Mouse (Mus musculus): ENCODE measurements around the gene Dnmt1.

Dnmt1 gene
- long read RNA-seq, experiment 1, partial matches to known transcripts, result 8 of 10 reads
- long read RNA-seq, experiment 1, other reads (novel, unspliced or antisense), result 2 of 10 reads
- long read RNA-seq, experiment 2, partial matches to known transcripts, result 4 of 9 reads
- long read RNA-seq, experiment 2, other reads (novel, unspliced or antisense), result 5 of 9 reads

- intact Hi-C loops (cut with DNase I), result no loop called here
Observed at GRCm38 (mm10) chr9:20959430-20959938, at the start of gene Dnmt1. TSS of gene Dnmt1 (minus strand) at chr9:20959888.

DNA sequence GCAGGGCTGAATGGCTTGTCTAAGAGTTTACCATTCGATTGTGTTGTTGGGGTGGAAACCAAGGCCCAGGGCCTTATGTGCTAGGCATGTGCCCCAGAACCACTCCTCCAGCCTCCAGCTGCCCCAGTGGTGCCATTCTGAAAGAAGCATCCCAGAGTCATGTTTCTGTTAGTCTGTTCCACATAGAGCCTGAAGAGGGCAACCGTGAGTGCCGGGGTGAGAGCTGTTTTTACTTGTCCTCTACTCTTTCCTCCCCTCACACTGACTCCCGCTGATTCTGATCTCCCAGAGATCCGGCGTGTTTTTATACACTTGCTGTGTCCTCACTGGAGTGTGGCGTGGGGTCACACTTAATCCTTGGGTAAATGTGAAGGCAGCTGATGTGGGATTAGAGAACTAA is 48.3 kb upstream of the Dnmt1 start:
- intact Hi-C loops (cut with DNase I), result no loop called here

DNA sequence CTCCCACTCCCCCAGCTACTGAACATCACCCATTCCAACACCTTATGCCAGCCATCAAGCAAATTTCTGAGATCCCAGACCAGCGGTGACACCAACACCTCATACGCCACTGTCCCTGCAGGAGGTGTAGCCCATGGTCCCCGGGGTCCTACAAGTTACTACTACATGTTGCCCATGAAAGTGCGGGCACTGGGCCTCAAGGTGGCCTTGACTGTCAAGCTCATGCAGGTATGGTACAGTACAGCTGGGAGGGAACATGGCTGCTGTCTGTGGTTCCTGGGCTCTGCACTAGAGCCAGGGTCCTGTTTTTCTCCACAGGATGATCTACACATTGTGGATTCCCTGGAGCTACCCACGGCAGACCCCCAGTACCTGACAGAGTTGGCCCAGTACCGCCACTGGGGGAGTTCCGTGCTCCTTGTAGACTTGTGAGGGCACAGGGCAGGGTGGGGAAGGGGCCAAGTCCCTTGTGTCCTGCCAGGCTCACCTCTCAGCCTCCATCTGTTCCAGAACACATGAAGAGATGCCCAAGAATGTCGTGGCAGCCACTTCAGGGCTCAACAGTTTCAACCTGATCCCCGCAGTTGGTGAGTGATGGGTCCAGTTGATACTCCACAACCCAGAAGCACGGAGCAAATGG is 47.7 kb upstream of the Dnmt1 start:
- intact Hi-C loops (cut with DNase I), result no loop called here

GRCm38 (mm10) chr9:21002627-21003551 is 43.2 kb upstream of the Dnmt1 start, which contains the start of gene Mrpl4:
TSS of gene Mrpl4 (plus strand) at chr9:21002738.
- intact Hi-C loops (cut with DNase I), result no loop called here

- intact Hi-C loops (cut with DNase I), result no loop called here
Observed at GRCm38 (mm10) chr9:21002270-21002626, 42.6 kb upstream of the Dnmt1 start.

GRCm38 (mm10) chr9:21001651-21002200 is 42.0 kb upstream of the Dnmt1 start:
- intact Hi-C loops (cut with DNase I), result no loop called here

DNA sequence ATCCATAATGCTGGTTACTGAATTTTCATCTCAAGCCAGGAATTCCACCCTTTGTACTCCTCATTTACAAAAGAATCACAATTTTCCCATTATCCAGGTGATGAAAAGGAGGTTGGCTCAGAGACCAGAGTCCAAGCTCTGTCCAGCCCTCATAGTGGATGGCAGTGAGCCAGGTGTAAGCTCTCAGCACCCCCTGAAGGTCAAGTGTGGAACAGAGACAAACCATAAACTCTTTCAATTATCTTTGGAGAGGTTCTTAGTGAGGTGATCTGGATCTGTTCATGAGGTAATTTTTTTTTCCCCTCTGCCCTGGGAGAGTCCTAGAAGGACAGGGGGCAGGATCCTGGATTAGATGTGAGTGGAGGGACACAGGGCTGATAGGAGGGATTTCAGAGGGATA is 41.1 kb upstream of the Dnmt1 start:
- intact Hi-C loops (cut with DNase I), result no loop called here

GRCm38 (mm10) chr9:20998337-20998736 is 38.6 kb upstream of the Dnmt1 start:
- intact Hi-C loops (cut with DNase I), result loop anchor here (5.0 kb wide), 2 partner anchors 81 to 96 kb away; no protein-coding TSS in a partner anchor

DNA sequence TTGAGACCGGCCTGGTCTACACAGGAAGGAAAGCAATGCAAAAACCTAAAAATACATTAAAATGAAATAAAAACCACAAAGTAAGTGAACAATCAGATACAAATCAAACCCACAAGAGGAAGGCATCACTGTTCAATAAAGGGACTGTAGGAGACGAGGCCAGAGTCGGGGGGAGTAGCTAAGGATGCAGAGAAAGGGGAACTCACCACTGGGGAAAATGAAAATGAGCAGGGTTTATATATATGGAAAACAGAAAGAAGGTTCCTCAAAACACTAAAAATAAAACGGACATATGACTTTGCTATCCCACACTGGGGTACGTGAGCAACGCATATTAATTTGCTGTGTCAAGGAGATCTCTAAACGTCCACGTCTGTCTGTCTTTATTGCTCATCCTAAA is 37.4 kb upstream of the Dnmt1 start:
- intact Hi-C loops (cut with DNase I), result loop anchor here (5.0 kb wide), 2 partner anchors 80 to 95 kb away; no protein-coding TSS in a partner anchor

- intact Hi-C loops (cut with DNase I), result loop anchor here (5.0 kb wide), 2 partner anchors 78 to 93 kb away; no protein-coding TSS in a partner anchor
Observed at GRCm38 (mm10) chr9:20995069-20995468, 35.4 kb upstream of the Dnmt1 start.

- intact Hi-C loops (cut with DNase I), result no loop called here
Observed at GRCm38 (mm10) chr9:20993165-20993898, 33.6 kb upstream of the Dnmt1 start.

GRCm38 (mm10) chr9:20991587-20991986 is 31.9 kb upstream of the Dnmt1 start:
- intact Hi-C loops (cut with DNase I), result no loop called here

DNA sequence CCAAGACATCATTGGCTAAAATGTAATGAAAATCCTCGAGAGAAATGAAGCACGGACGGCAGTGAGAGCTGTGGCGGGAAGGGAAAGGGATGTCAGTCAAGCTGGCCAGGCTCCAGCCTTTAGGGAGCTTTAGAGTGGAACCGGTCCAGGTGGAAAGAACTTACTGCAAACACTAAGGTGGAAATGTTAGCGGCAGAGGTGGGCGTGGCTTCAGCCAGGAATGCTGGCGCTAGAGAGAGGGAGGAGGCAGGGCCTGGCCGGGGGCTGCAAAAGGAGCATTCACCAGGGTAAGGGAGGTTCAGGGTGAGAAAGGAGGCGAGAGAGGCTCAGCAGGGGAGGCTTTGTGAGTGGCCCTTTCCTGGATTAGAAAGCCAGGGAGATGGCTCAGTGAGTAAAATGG is 31.2 kb upstream of the Dnmt1 start:
- intact Hi-C loops (cut with DNase I), result no loop called here

- intact Hi-C loops (cut with DNase I), result no loop called here
Observed at GRCm38 (mm10) chr9:20987953-20988352, 28.3 kb upstream of the Dnmt1 start.

- intact Hi-C loops (cut with DNase I), result no loop called here
Observed at GRCm38 (mm10) chr9:20986952-20987686, 27.4 kb upstream of the Dnmt1 start.

GRCm38 (mm10) chr9:20983169-20983568 is 23.5 kb upstream of the Dnmt1 start:
- intact Hi-C loops (cut with DNase I), result no loop called here

DNA sequence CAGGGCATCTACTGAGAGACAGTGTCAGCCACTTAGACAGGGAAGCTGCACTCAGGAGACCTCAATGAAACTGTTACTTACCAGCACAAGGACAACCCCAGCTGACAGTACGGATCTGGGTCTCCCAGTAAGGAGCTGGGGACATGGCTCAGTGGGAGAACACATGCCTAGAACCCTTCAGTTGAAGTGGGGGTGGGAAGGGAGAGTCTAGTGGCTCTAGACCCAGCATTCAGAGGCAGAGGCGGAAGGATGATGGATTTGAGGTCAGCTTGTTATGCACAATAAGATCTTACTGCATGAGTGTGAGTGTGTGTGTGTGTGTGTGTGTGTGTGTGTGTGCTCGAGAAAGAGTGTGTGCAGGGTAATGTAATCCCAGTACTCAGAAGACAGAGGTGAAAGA is 22.5 kb upstream of the Dnmt1 start:
- intact Hi-C loops (cut with DNase I), result no loop called here

- intact Hi-C loops (cut with DNase I), result loop anchor here (5.0 kb wide), 1 partner anchor 37 kb away; no protein-coding TSS in a partner anchor
Observed at GRCm38 (mm10) chr9:20979769-20980168, 20.1 kb upstream of the Dnmt1 start.

GRCm38 (mm10) chr9:20979181-20979580 is 19.5 kb upstream of the Dnmt1 start:
- intact Hi-C loops (cut with DNase I), result loop anchor here (5.0 kb wide), 1 partner anchor 37 kb away; no protein-coding TSS in a partner anchor
